ENCODE assay signal across 29 mouse cellular contexts in the genomic region with DNA sequence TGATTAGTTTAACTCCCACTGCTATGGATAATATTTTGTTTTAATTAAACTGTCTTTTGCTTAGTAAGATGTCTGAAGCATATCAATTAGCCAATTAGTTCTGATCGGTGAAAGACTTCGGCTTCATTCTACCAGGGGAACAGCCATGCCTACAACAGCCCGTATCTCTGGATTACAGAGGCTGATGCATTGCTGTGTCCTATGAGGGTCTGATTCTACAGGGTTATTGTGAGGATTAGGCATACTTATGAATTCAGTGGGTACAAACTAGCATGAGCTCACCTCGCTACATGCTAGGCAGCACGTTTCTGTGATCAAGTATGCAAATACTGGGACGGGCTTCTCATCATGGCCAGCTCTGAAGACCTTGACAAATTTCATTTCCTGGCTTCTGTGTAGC.
DNase-seq lines count a peak whose midpoint lies in the region; ATAC-seq lines count a peak whose summit lies in the region.
"Had no signal": no experiment of that assay in that cellular context is flagged by ENCODE, and none has a peak within 500 bp of the region (broad histone marks: within the 10 kb centered on the region; RNA-seq: fewer than 3 reads in every experiment).

No protein-coding gene starts in this region.

- no peak overlapping the region for H3K27ac ChIP-seq in hindbrain, embryonic 16.5 days (ENCODE audit: low read depth, low read length)
- H3K27ac ChIP-seq in hindbrain, embryonic 12.5 days, result no peak overlapping the region
- 0 out of 2 replicates have a peak overlapping the region, but pooled peaks have one; percentile 8 for H3K27ac ChIP-seq in midbrain, embryonic 14.5 days (replicated peaks; ENCODE audit: low read depth, low read length)
- H3K27ac ChIP-seq in midbrain, embryonic 10.5 days (replicated peaks), result no peak overlapping the region
- H3K27ac ChIP-seq: embryonic facial prominence, embryonic 10.5 days; embryonic facial prominence, embryonic 13.5 days; forebrain, embryonic 12.5 days; forebrain, embryonic 15.5 days; heart, embryonic 15.5 days; hindbrain, embryonic 10.5 days; intestine, embryonic 15.5 days had no signal

- no peak for DNase-seq in midbrain, embryonic 14.5 days
- no peak for DNase-seq in midbrain, embryonic 10.5 days (ENCODE audit: low spot score)
- peak; percentile 4 for DNase-seq in naive thymus-derived CD4-positive, alpha-beta T cell, adult 2 months (ENCODE audit: low read depth)
- no peak for DNase-seq in cerebellum, postnatal 4 days (ENCODE audit: low spot score in 2 of 2)
- DNase-seq: adrenal gland, postnatal 10 days; adrenal gland, postnatal 36 days; B cell, adult 2 months; cerebellum, adult 2 months; cerebellum, adult 9-11 months; cerebellum, postnatal 25 days; embryo, embryonic 11 days; gastrocnemius, postnatal 25 days; heart, adult 18-20 months; heart, postnatal 10 days; heart, postnatal 36 days had no signal

- WGBS in hindbrain, embryonic 16.5 days, result 75% methylated on average over 6 of the region's 6 CpGs
- WGBS in hindbrain, embryonic 12.5 days, result 93% methylated on average over 6 of the region's 6 CpGs
- WGBS in midbrain, embryonic 14.5 days, result 81% methylated on average over 6 of the region's 6 CpGs
- WGBS in midbrain, embryonic 10.5 days, result 95% methylated on average over 6 of the region's 6 CpGs

- peak; percentile 40; the same call in 1 of the 2 replicates for ATAC-seq in hindbrain, embryonic 16.5 days
- ATAC-seq in hindbrain, embryonic 12.5 days (ENCODE audit: low FRiP score), result no peak
- ATAC-seq in midbrain, embryonic 14.5 days (ENCODE audit: low FRiP score, low TSS enrichment), result no peak
- ATAC-seq: forebrain, embryonic 15.5 days; intestine, embryonic 15.5 days; Patski had no signal

- no peaks in the 10 kb centered on the region for H3K27me3 ChIP-seq in hindbrain, embryonic 16.5 days (replicated peaks; ENCODE audit: control insufficient read depth, insufficient read depth, low read length)
- H3K27me3 ChIP-seq in hindbrain, embryonic 12.5 days, result no peaks in the 10 kb centered on the region
- H3K27me3 ChIP-seq in midbrain, embryonic 14.5 days (ENCODE audit: control insufficient read depth, insufficient read depth, low read length), result no peaks in the 10 kb centered on the region
- H3K27me3 ChIP-seq in midbrain, embryonic 10.5 days (ENCODE audit: low read depth, poor library complexity, severe bottlenecking), result no peaks in the 10 kb centered on the region
- H3K27me3 ChIP-seq: CH12.LX; embryonic facial prominence, embryonic 13.5 days; forebrain, embryonic 12.5 days; forebrain, embryonic 15.5 days; heart, embryonic 12.5 days; heart, embryonic 15.5 days; intestine, embryonic 15.5 days; Patski had no signal

- no peak overlapping the region for H3K4me3 ChIP-seq in hindbrain, embryonic 16.5 days (ENCODE audit: low read length)
- H3K4me3 ChIP-seq in hindbrain, embryonic 12.5 days, result no peak overlapping the region
- H3K4me3 ChIP-seq in midbrain, embryonic 14.5 days (replicated peaks; ENCODE audit: low read depth, low read length), result no peak overlapping the region
- H3K4me3 ChIP-seq in midbrain, embryonic 10.5 days, result no peak overlapping the region
- H3K4me3 ChIP-seq: embryonic facial prominence, embryonic 10.5 days; embryonic facial prominence, embryonic 13.5 days; erythroblast, embryonic 14.5 days; forebrain, embryonic 12.5 days; forebrain, embryonic 15.5 days; heart, embryonic 12.5 days; heart, embryonic 15.5 days; hindbrain, embryonic 10.5 days; intestine, embryonic 15.5 days had no signal

- H3K4me2 ChIP-seq in hindbrain, embryonic 16.5 days (ENCODE audit: low read length), result no peak overlapping the region
- no peak overlapping the region for H3K4me2 ChIP-seq in hindbrain, embryonic 12.5 days (replicated peaks)
- H3K4me2 ChIP-seq in midbrain, embryonic 14.5 days (ENCODE audit: low read length), result no peak overlapping the region
- H3K4me2 ChIP-seq: embryonic facial prominence, embryonic 13.5 days; forebrain, embryonic 12.5 days; forebrain, embryonic 15.5 days; heart, embryonic 12.5 days; heart, embryonic 15.5 days; intestine, embryonic 15.5 days had no signal

- H3K9ac ChIP-seq in hindbrain, embryonic 16.5 days (ENCODE audit: low read depth, low read length), result no peak overlapping the region
- no peak overlapping the region for H3K9ac ChIP-seq in hindbrain, embryonic 12.5 days
- H3K9ac ChIP-seq in midbrain, embryonic 14.5 days (replicated peaks; ENCODE audit: low read length), result no peak overlapping the region
- H3K9ac ChIP-seq: embryonic facial prominence, embryonic 13.5 days; forebrain, embryonic 12.5 days; forebrain, embryonic 15.5 days; heart, embryonic 12.5 days; heart, embryonic 15.5 days; intestine, embryonic 15.5 days had no signal

- H3K4me1 ChIP-seq in hindbrain, embryonic 16.5 days (ENCODE audit: control insufficient read depth, insufficient read depth, low read depth, low read length), result no peaks in the 10 kb centered on the region
- no peaks in the 10 kb centered on the region for H3K4me1 ChIP-seq in hindbrain, embryonic 12.5 days
- H3K4me1 ChIP-seq in midbrain, embryonic 14.5 days (ENCODE audit: control insufficient read depth, insufficient read depth, low read length), result no peaks in the 10 kb centered on the region
- peaks cover under 1% of the 10 kb centered on the region; the same call in 1 of the 2 replicates for H3K4me1 ChIP-seq in midbrain, embryonic 10.5 days
- H3K4me1 ChIP-seq: embryonic facial prominence, embryonic 10.5 days; embryonic facial prominence, embryonic 13.5 days; forebrain, embryonic 12.5 days; forebrain, embryonic 15.5 days; heart, embryonic 12.5 days; heart, embryonic 15.5 days; hindbrain, embryonic 10.5 days; intestine, embryonic 15.5 days had no signal

- no peaks in the 10 kb centered on the region for H3K9me3 ChIP-seq in hindbrain, embryonic 16.5 days (ENCODE audit: control insufficient read depth, low read length)
- no peaks in the 10 kb centered on the region for H3K9me3 ChIP-seq in hindbrain, embryonic 12.5 days (replicated peaks)
- H3K9me3 ChIP-seq in midbrain, embryonic 14.5 days (ENCODE audit: control insufficient read depth, low read length), result no peaks in the 10 kb centered on the region
- no peaks in the 10 kb centered on the region for H3K9me3 ChIP-seq in midbrain, embryonic 10.5 days (replicated peaks)
- H3K9me3 ChIP-seq: embryonic facial prominence, embryonic 10.5 days; embryonic facial prominence, embryonic 13.5 days; forebrain, embryonic 12.5 days; forebrain, embryonic 15.5 days; G1E; heart, embryonic 12.5 days; heart, embryonic 15.5 days; hindbrain, embryonic 10.5 days; intestine, embryonic 15.5 days had no signal

- H3K36me3 ChIP-seq in hindbrain, embryonic 16.5 days (ENCODE audit: control insufficient read depth, insufficient read depth, low read length), result no peaks in the 10 kb centered on the region
- H3K36me3 ChIP-seq in hindbrain, embryonic 12.5 days, result no peaks in the 10 kb centered on the region
- no peaks in the 10 kb centered on the region for H3K36me3 ChIP-seq in midbrain, embryonic 14.5 days (ENCODE audit: control insufficient read depth, insufficient read depth, low read length)
- H3K36me3 ChIP-seq in midbrain, embryonic 10.5 days, result no peaks in the 10 kb centered on the region
- H3K36me3 ChIP-seq: embryonic facial prominence, embryonic 10.5 days; embryonic facial prominence, embryonic 13.5 days; forebrain, embryonic 12.5 days; forebrain, embryonic 15.5 days; G1E; heart, embryonic 12.5 days; heart, embryonic 15.5 days; hindbrain, embryonic 10.5 days; intestine, embryonic 15.5 days had no signal
